In the genomic region with DNA sequence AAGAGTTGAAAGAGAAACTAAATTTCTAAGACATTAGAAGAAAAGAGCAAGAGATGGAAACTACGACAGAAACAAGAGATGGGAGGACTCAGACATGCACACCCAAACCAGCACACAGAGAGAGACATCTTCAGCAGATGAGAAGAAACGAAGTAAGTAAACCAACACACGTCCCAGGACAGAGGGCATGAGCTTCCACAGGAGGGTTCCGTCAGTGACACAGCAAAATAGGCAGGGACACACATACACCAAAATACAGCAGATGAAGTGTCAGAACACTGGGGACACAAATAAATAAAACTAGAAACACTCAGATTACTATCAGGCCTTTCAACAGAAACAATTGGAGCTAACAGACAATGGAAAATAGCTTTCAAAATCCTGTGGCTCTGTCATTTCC, we compare ENCODE assay signal across 26 mouse cellular contexts. TPM values are rescaled to one million over a fixed set of nuclear protein-coding genes. Genes with fewer than 3 reads are reported as not detected.
A peak's percentile ranks its signal among the peaks of the same experiment; 100 is the strongest.
DNase-seq lines count a peak whose midpoint lies in the region; ATAC-seq and TF ChIP-seq lines count a peak whose summit lies in the region.
"Had no signal": no experiment of that assay in that cellular context is flagged by ENCODE, and none has a peak within 500 bp of the region (broad histone marks: within the 10 kb centered on the region; RNA-seq: fewer than 3 reads in every experiment).

No protein-coding gene starts in this region.

- peak; percentile 24 for DNase-seq in lung, embryonic 14.5 days
- DNase-seq in lung, adult 18-20 months, result no peak
- peak; percentile 56 for DNase-seq in lung, postnatal 0 days (ENCODE audit: low spot score)
- DNase-seq in lung, postnatal 4 days, result no peak
- DNase-seq in lung, postnatal 36 days, result peak; percentile 29
- DNase-seq in lung, postnatal 25 days (ENCODE audit: low spot score), result no peak
- DNase-seq: adrenal gland, adult 8-10 months; adrenal gland, postnatal 14 days; adrenal gland, postnatal 36 days; B cell, adult 2 months; cerebellum, adult 11-12 months; cerebellum, adult 2 months; cerebellum, adult 9-10 months; cerebellum, postnatal 10 days; cerebellum, postnatal 25 days had no signal

- WGBS in lung, embryonic 14.5 days, result 66% methylated on average over 4 of the region's 4 CpGs
- WGBS in lung, postnatal 0 days, result 65% methylated on average over 4 of the region's 4 CpGs

- TF ChIP-seq CTCF in lung, embryonic 14.5 days (IDR thresholded peaks at IDR 0.05; ENCODE audit: low read depth), result no peak
- TF ChIP-seq CTCF in lung, postnatal 0 days (IDR thresholded peaks at IDR 0.05), result no peak

- no peak overlapping the region for H3K27ac ChIP-seq in lung, embryonic 14.5 days (ENCODE audit: low read depth)
- H3K27ac ChIP-seq in lung, postnatal 0 days (ENCODE audit: low read length), result peak overlapping the region; percentile 44
- H3K27ac ChIP-seq: embryonic facial prominence, embryonic 10.5 days; embryonic facial prominence, embryonic 12.5 days; forebrain, embryonic 13.5 days; forebrain, embryonic 15.5 days had no signal

- no peaks in the 10 kb centered on the region for H3K9me3 ChIP-seq in lung, embryonic 14.5 days (ENCODE audit: low read depth, low read length)
- H3K9me3 ChIP-seq in lung, postnatal 0 days (ENCODE audit: low read length), result no peaks in the 10 kb centered on the region
- H3K9me3 ChIP-seq: embryonic facial prominence, embryonic 10.5 days; embryonic facial prominence, embryonic 12.5 days; forebrain, embryonic 13.5 days; forebrain, embryonic 15.5 days; G1E had no signal

- no peak overlapping the region for H3K4me2 ChIP-seq in lung, embryonic 14.5 days
- no peak overlapping the region for H3K4me2 ChIP-seq in lung, postnatal 0 days (replicated peaks; ENCODE audit: low read depth, low read length)
- H3K4me2 ChIP-seq: embryonic facial prominence, embryonic 12.5 days; forebrain, embryonic 13.5 days; forebrain, embryonic 15.5 days had no signal

- H3K4me1 ChIP-seq in lung, embryonic 14.5 days (ENCODE audit: insufficient read depth), result no peaks in the 10 kb centered on the region
- no peaks in the 10 kb centered on the region for H3K4me1 ChIP-seq in lung, postnatal 0 days (ENCODE audit: insufficient read depth, low read depth, low read length)
- H3K4me1 ChIP-seq: embryonic facial prominence, embryonic 10.5 days; embryonic facial prominence, embryonic 12.5 days; forebrain, embryonic 13.5 days; forebrain, embryonic 15.5 days had no signal

- H3K36me3 ChIP-seq in lung, embryonic 14.5 days (ENCODE audit: insufficient read depth), result peaks cover 69% of the 10 kb centered on the region
- peaks cover 18% of the 10 kb centered on the region; the same call in 1 of the 2 replicates for H3K36me3 ChIP-seq in lung, postnatal 0 days (ENCODE audit: insufficient read depth, low read length)

- no peak overlapping the region for H3K4me3 ChIP-seq in lung, embryonic 14.5 days (ENCODE audit: low read depth, low read length)
- H3K4me3 ChIP-seq in lung, postnatal 0 days (ENCODE audit: low read depth, low read length), result no peak overlapping the region
- H3K4me3 ChIP-seq: embryonic facial prominence, embryonic 10.5 days; embryonic facial prominence, embryonic 12.5 days; forebrain, embryonic 13.5 days; forebrain, embryonic 15.5 days had no signal

- no peak for TF ChIP-seq EP300 in lung, postnatal 0 days (IDR thresholded peaks at IDR 0.05)

- no peaks in the 10 kb centered on the region for H3K27me3 ChIP-seq in lung, embryonic 14.5 days (ENCODE audit: insufficient read depth, low read length)
- H3K27me3 ChIP-seq in lung, postnatal 0 days (replicated peaks; ENCODE audit: insufficient read depth, low read length), result no peaks in the 10 kb centered on the region
- H3K27me3 ChIP-seq: CH12.LX; embryonic facial prominence, embryonic 12.5 days; forebrain, embryonic 13.5 days; forebrain, embryonic 15.5 days; Patski had no signal

- no peak overlapping the region for H3K9ac ChIP-seq in lung, embryonic 14.5 days
- H3K9ac ChIP-seq in lung, postnatal 0 days (replicated peaks; ENCODE audit: low read depth), result no peak overlapping the region
- H3K9ac ChIP-seq: embryonic facial prominence, embryonic 12.5 days; forebrain, embryonic 13.5 days; forebrain, embryonic 15.5 days had no signal

- no peak for ATAC-seq in lung, embryonic 14.5 days (ENCODE audit: insufficient read depth)
- peak; percentile 65 for ATAC-seq in lung, postnatal 0 days
- ATAC-seq: activated CD4-positive, CD25-positive, alpha-beta regulatory T cell, adult 4 months; CD4-positive, CD25-positive, alpha-beta regulatory T cell, adult 4 months; forebrain, embryonic 13.5 days; forebrain, embryonic 15.5 days; Patski had no signal

RNA-seq across cellular contexts. Expression of a gene that starts 13.4 kb away (rescaled TPM):
- polyA plus RNA-seq in lung, embryonic 14.5 days (2014; fragmentation: Nextera tagmentation; extraction: Ambion mirVana), result 38.6 and 40.2 TPM in 2 replicates
- 32.2 and 33.9 TPM in 2 replicates for polyA plus RNA-seq in lung, postnatal 0 days (2015; fragmentation: Nextera tagmentation; extraction: Ambion mirVana)

RNA-seq across cellular contexts. Expression of a gene that starts 20.4 kb away (rescaled TPM):
- 138 and 139 TPM in 2 replicates for polyA plus RNA-seq in lung, embryonic 14.5 days (2014; fragmentation: Nextera tagmentation; extraction: Ambion mirVana)
- polyA plus RNA-seq in lung, postnatal 0 days (2015; fragmentation: Nextera tagmentation; extraction: Ambion mirVana), result 92.4 and 92.7 TPM in 2 replicates

RNA-seq across cellular contexts. Expression of a gene that starts 30.5 kb away (rescaled TPM):
- 219 and 232 TPM in 2 replicates for polyA plus RNA-seq in lung, embryonic 14.5 days (2014; fragmentation: Nextera tagmentation; extraction: Ambion mirVana)
- 111 TPM in 2 replicates for polyA plus RNA-seq in lung, postnatal 0 days (2015; fragmentation: Nextera tagmentation; extraction: Ambion mirVana)

RNA-seq across cellular contexts. Expression of a gene that starts 58.1 kb away (rescaled TPM):
- 0.05 and 0.09 TPM in 2 replicates for polyA plus RNA-seq in lung, embryonic 14.5 days (2014; fragmentation: Nextera tagmentation; extraction: Ambion mirVana)
- 0.17 and 0.48 TPM in 2 replicates for polyA plus RNA-seq in lung, postnatal 0 days (2015; fragmentation: Nextera tagmentation; extraction: Ambion mirVana)
- polyA plus RNA-seq: CD4-positive, CD25-positive, alpha-beta regulatory T cell, adult 4 months; embryonic facial prominence, embryonic 10.5 days; embryonic facial prominence, embryonic 12.5 days; embryonic facial prominence, embryonic 14.5 days; forebrain, embryonic 11.5 days; forebrain, embryonic 13.5 days; G1E had no signal

Comparison
In these comparisons a context has a peak if more than half of its experiments do, and no peak if none do; other contexts are left out.
1. DNase-seq: peak in lung, embryonic 14.5 days (single experiment), lung, postnatal 0 days (single experiment) and lung, postnatal 36 days (single experiment); none in lung, adult 18-20 months (0 of 2), lung, postnatal 4 days (0 of 2) and lung, postnatal 25 days (single experiment).